Mouse (Mus musculus) heart, adult 2 months (tissue): Measurements from ENCODE around the gene Arrdc5. TPM values are rescaled to one million over a fixed set of nuclear protein-coding genes. Genes with fewer than 3 reads are reported as not detected.

ENCODE experiments used
- DNase-seq, 2 experiments: peaks; one replicate each; pipeline ENCODE4 v3.0.0; 2021
- H3K27ac ChIP-seq: fragments of 200-600 bp; 2 replicates; pipeline ENCODE4 v1.8.1; 2022
- H3K27me3 ChIP-seq: fragments of 200-500 bp; 2 replicates; pipeline ENCODE4 v1.6.1; 2012; ENCODE audit warnings: mild to moderate bottlenecking, low read length, inconsistent platforms, mixed read lengths; ENCODE audit not compliant: control insufficient read depth, insufficient read depth
- H3K36me3 ChIP-seq: fragments of 200-500 bp; 2 replicates; pipeline ENCODE4 v1.6.1; 2012; ENCODE audit warnings: low read length, inconsistent platforms; ENCODE audit not compliant: control insufficient read depth, insufficient read depth
- H3K4me1 ChIP-seq: fragments of 200-500 bp; 2 replicates; pipeline ENCODE4 v1.6.1; 2011; ENCODE audit warnings: low read length; ENCODE audit not compliant: control insufficient read depth, insufficient read depth
- H3K4me3 ChIP-seq: fragments of 200-600 bp; 2 replicates; pipeline ENCODE4 v1.8.1; 2022
- H3K79me2 ChIP-seq: fragments of 200-500 bp; replicated peaks from 2 replicates; pipeline ENCODE4 v1.6.1; 2012; ENCODE audit warnings: mild to moderate bottlenecking, inconsistent platforms, low read length, moderate library complexity, mixed read lengths; ENCODE audit not compliant: control insufficient read depth, insufficient read depth
- H3K9ac ChIP-seq: fragments of 200-500 bp; 2 replicates; pipeline ENCODE4 v1.6.1; 2012; ENCODE audit warnings: low read depth, mild to moderate bottlenecking, control low read depth, inconsistent platforms, low read length, mixed read lengths
- CTCF ChIP-seq: fragments of 200-600 bp; IDR thresholded peaks from 2 replicates; pipeline ENCODE4 v1.8.1; 2022; ENCODE audit warnings: antibody characterized with exemption, mild to moderate bottlenecking, moderate library complexity
- EP300 ChIP-seq: fragments of 200-500 bp; IDR thresholded peaks from 2 replicates; pipeline ENCODE4 v1.6.1; 2011; ENCODE audit warnings: low read depth, low read length, control low read depth; ENCODE audit not compliant: insufficient read depth
- POLR2A ChIP-seq: fragments of 200-500 bp; IDR thresholded peaks from 2 replicates; pipeline ENCODE4 v1.6.1; 2011; ENCODE audit warnings: mild to moderate bottlenecking, low read depth, low read length, control low read depth; ENCODE audit not compliant: insufficient read depth
- WGBS: fragments of 180-500 bp; shearing (Covaris S2); methylation state at CpG from one replicate; pipeline ENCODE4 v1.1.7; 2018; 5-methylcytosine and 5-hydroxymethylcytosine counted together
- intact Hi-C: fragments of 180-260 bp; cut with DNase I; formaldehyde crosslinking; loops from one replicate; pipeline ENCODE4 v1.15.1; 2025
- polyA plus RNA-seq: library from polyadenylated mRNA; depleted of rRNA; stranded (reverse); fragments of >200 nt; gene quantifications from 2 replicates; pipeline ENCODE4 v1.2.3, GENCODE M21; 2012
- total RNA-seq, 2 experiments: library from RNA; stranded (reverse); gene quantifications; 2 replicates each; pipeline ENCODE4 v1.2.3; 2021

Arrdc5 gene
- total and polyA plus RNA-seq, 3 experiments: not detected

DNA sequence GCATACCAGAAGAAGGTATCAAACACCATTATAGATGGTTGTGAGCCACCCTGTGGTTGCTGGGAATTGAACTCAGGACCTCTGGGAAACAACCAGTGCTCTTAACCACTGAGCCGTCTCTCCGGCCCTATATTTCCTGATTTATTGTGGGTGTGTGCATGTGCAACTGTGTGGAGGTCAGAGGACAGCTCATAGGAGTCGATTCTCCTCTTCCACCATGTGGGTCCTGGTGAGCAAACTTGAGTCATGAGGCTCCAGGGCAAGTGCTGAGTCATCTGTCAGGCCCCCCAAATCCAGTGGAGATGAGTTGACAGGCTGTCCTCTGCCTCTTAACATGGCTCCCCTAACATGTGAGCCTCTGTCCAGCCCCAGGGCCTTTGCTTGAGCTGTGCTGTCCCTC, 34.2 kb downstream of the Arrdc5 start:
- no peaks in the 10 kb centered on the region for H3K79me2 ChIP-seq
- no peaks in the 10 kb centered on the region for H3K27me3 ChIP-seq
- H3K9ac ChIP-seq: no peak overlapping the region
- intact Hi-C loops: no loop called here
- DNase-seq: no peak
- TF ChIP-seq POLR2A (0 out of 2 replicates have a peak, but pooled peaks have one; percentile 28), EP300 (no peak), CTCF (no peak)
- WGBS: 78% methylated on average over 3 of the region's 3 CpGs
- H3K4me1 ChIP-seq: peaks cover 9% of the 10 kb centered on the region
- peaks cover 4% of the 10 kb centered on the region for H3K36me3 ChIP-seq
- no peak overlapping the region for H3K4me3 ChIP-seq
- H3K27ac ChIP-seq: no peak overlapping the region

DNA sequence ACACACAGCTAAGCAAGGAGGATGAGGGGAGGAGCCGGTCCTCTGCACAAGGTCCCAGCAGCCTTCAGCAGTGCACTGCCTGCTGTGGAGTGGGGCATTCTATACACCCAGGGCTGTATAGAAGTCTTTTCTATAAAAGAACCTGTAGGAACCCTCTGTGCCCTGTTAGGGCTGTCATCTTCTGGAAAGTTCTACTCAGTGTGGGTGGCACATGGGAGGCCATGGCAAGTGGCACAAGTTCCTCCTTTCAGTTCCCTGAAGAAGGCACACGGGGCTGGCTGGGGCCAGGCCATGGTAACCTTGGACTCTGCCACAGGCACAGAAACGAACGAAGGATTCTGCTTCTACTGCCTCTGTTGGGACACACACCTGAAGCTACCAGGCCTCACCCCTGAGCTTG, 35.1 kb downstream of the Arrdc5 start:
- DNase-seq: peak in 1 of 2 experiments; percentile 39
- intact Hi-C loops: no loop called here

GRCm38 (mm10) chr17:56264020-56264419, 36.1 kb downstream of the Arrdc5 start:
- Histone ChIP-seq H3K27ac (peak overlapping the region; percentile 1; the same call in 1 of the 2 replicates), H3K27me3 (no peaks in the 10 kb centered on the region), H3K4me3 (no peak overlapping the region), H3K36me3 (peaks cover 10% of the 10 kb centered on the region), H3K9ac (no peak overlapping the region), H3K79me2 (peaks cover 4% of the 10 kb centered on the region), H3K4me1 (peaks cover 19% of the 10 kb centered on the region)
- intact Hi-C loops: no loop called here
- DNase-seq: peak; percentile 78 to 79
- TF ChIP-seq POLR2A (peak; percentile 36; the same call in 1 of the 2 replicates), EP300 (peak; percentile 76; the same call in 1 of the 2 replicates), CTCF (peak; percentile 84)
- 16% methylated on average over 8 of the region's 8 CpGs for WGBS

More for the DNA sequence above, 35.1 kb downstream of the Arrdc5 start:
- H3K9ac ChIP-seq: no peak overlapping the region
- peaks cover 2% of the 10 kb centered on the region; the same call in 1 of the 2 replicates for H3K79me2 ChIP-seq
- H3K36me3 ChIP-seq: peaks cover 5% of the 10 kb centered on the region
- TF ChIP-seq POLR2A: no peak; the same call in 1 of the 2 replicates
- no peak for TF ChIP-seq CTCF
- TF ChIP-seq EP300: no peak
- peak overlapping the region; percentile 8; the same call in 1 of the 2 replicates for H3K27ac ChIP-seq
- H3K4me1 ChIP-seq: peaks cover 12% of the 10 kb centered on the region
- no peaks in the 10 kb centered on the region for H3K27me3 ChIP-seq
- no peak overlapping the region for H3K4me3 ChIP-seq
- WGBS: 70% methylated on average over 4 of the region's 4 CpGs

- Histone ChIP-seq H3K36me3 (peaks cover 12% of the 10 kb centered on the region), H3K27ac (peak overlapping the region; percentile 79), H3K9ac (no peak overlapping the region; the same call in 1 of the 2 replicates), H3K4me1 (peaks cover 19% of the 10 kb centered on the region), H3K27me3 (no peaks in the 10 kb centered on the region), H3K4me3 (no peak overlapping the region), H3K79me2 (peaks cover 4% of the 10 kb centered on the region)
- WGBS: 52% methylated on average over 3 of the region's 3 CpGs
- peak; percentile 61 to 71 for DNase-seq
- intact Hi-C loops: no loop called here
- TF ChIP-seq CTCF (no peak), EP300 (peak; percentile 84), POLR2A (no peak)
Measured at GRCm38 (mm10) chr17:56262645-56263094, 37.4 kb downstream of the Arrdc5 start.

- WGBS: 48% methylated on average over 3 of the region's 3 CpGs
- no peak overlapping the region; the same call in 1 of the 2 replicates for H3K9ac ChIP-seq
- H3K79me2 ChIP-seq: peaks cover 4% of the 10 kb centered on the region
- H3K4me1 ChIP-seq: peaks cover 19% of the 10 kb centered on the region
- peaks cover 12% of the 10 kb centered on the region for H3K36me3 ChIP-seq
- TF ChIP-seq EP300 (peak; percentile 99), POLR2A (peak; percentile 55; the same call in 1 of the 2 replicates), CTCF (no peak)
- no peak overlapping the region for H3K4me3 ChIP-seq
- no peaks in the 10 kb centered on the region for H3K27me3 ChIP-seq
- H3K27ac ChIP-seq: peak overlapping the region; percentile 79
- DNase-seq: peak; percentile 42 to 76
- intact Hi-C loops: loop anchor here (2.0 kb wide), 1 partner anchor 28 kb away; no protein-coding TSS in a partner anchor
Measured at GRCm38 (mm10) chr17:56261166-56261565, 38.9 kb downstream of the Arrdc5 start.
